Mouse (Mus musculus): ENCODE results near the gene Wdr47. TPM values are rescaled to one million over a fixed set of nuclear protein-coding genes. Genes with fewer than 3 reads are reported as not detected.
"Not testable (repeated sequence)": the region's sequence is repeated elsewhere in the genome, so short reads cannot be mapped to it uniquely, and the experiment has no call there.

The Wdr47 gene
- polyA plus RNA-seq, 1 experiment from 2014 or later: 6.4 TPM

GRCm38 (mm10) chr3:108567990-108568877 is 22.8 kb upstream of the Wdr47 start:
- H3K36me3 ChIP-seq (ENCODE audit: control insufficient read depth, insufficient read depth, low read length): no peaks in the 10 kb centered on the region
- peaks cover 4% of the 10 kb centered on the region; the same call in 1 of the 2 replicates for H3K4me1 ChIP-seq (ENCODE audit: control insufficient read depth, insufficient read depth, low read length)
- H3K4me2 ChIP-seq (ENCODE audit: low read depth, low read length): no peak overlapping the region
- no peak overlapping the region for H3K27ac ChIP-seq (ENCODE audit: low read length)
- 53% methylated on average over 15 of the region's 15 CpGs for WGBS
- H3K9ac ChIP-seq (ENCODE audit: low read depth, low read length): no peak overlapping the region
- H3K4me3 ChIP-seq (ENCODE audit: low read length): no peak overlapping the region
- no peaks in the 10 kb centered on the region for H3K27me3 ChIP-seq (replicated peaks; ENCODE audit: control insufficient read depth, insufficient read depth, low read length)
- H3K9me3 ChIP-seq (ENCODE audit: control insufficient read depth, low read length): no peaks in the 10 kb centered on the region
- no peak for ATAC-seq

DNA sequence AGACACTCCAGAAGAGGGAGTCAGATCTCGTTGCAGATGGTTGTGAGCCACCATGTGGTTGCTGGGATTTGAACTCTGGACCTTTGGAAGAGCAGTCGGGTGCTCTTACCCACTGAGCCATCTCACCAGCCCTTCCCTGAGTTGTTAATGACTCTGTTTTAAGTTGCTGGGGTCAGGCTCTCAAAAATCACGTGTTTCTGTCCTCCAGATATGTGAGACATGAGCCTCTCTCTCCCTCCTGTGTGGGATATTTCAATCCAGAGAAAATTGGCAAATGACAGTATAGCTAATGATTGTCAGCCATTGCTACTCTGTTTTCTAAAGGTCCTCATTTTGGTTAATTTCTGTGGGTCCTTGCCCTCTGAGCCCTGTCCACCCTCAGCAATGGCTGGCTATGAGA is 21.4 kb upstream of the Wdr47 start:
- H3K36me3 ChIP-seq (ENCODE audit: control insufficient read depth, insufficient read depth, low read length); H3K4me2 ChIP-seq (ENCODE audit: low read depth, low read length); H3K4me1 ChIP-seq (ENCODE audit: control insufficient read depth, insufficient read depth, low read length); H3K27me3 ChIP-seq (replicated peaks; ENCODE audit: control insufficient read depth, insufficient read depth, low read length); ATAC-seq; H3K27ac ChIP-seq (ENCODE audit: low read length); H3K4me3 ChIP-seq (ENCODE audit: low read length); H3K9ac ChIP-seq (ENCODE audit: low read depth, low read length); H3K9me3 ChIP-seq (ENCODE audit: control insufficient read depth, low read length): not testable (repeated sequence)
- WGBS: 61% methylated on average over 3 of the region's 3 CpGs

- H3K4me2 ChIP-seq (ENCODE audit: low read depth, low read length): peak overlapping the region; percentile 66; the same call in 1 of the 2 replicates
- ATAC-seq: no peak
- H3K4me3 ChIP-seq (ENCODE audit: low read length): no peak overlapping the region; the same call in 1 of the 2 replicates
Observed at GRCm38 (mm10) chr3:108570813-108571212, 20.3 kb upstream of the Wdr47 start.

GRCm38 (mm10) chr3:108571443-108572294 is 19.4 kb upstream of the Wdr47 start, which contains the start of gene Taf13:
Taf13 (plus strand) TSS chr3:108571698.
- peak within 1 kb of the TSS; percentile 29; the same call in 1 of the 2 replicates for H3K27ac ChIP-seq (ENCODE audit: low read length)
- H3K36me3 ChIP-seq (ENCODE audit: control insufficient read depth, insufficient read depth, low read length): no peaks in the 10 kb centered on the region
- H3K4me3 ChIP-seq (ENCODE audit: low read length): peak within 1 kb of the TSS; percentile 72
- H3K9ac ChIP-seq (ENCODE audit: low read depth, low read length): peak within 1 kb of the TSS; percentile 79
- peak within 1 kb of the TSS; percentile 74 for H3K4me2 ChIP-seq (ENCODE audit: low read depth, low read length)
- WGBS: under 1% methylated on average over 42 of the region's 42 CpGs
- H3K9me3 ChIP-seq (ENCODE audit: control insufficient read depth, low read length): no peaks in the 10 kb centered on the region
- H3K27me3 ChIP-seq (replicated peaks; ENCODE audit: control insufficient read depth, insufficient read depth, low read length): no peaks in the 10 kb centered on the region
- ATAC-seq: peak; percentile 98
- H3K4me1 ChIP-seq (ENCODE audit: control insufficient read depth, insufficient read depth, low read length): peaks cover 7% of the 10 kb centered on the region; the same call in 1 of the 2 replicates

More at GRCm38 (mm10) chr3:108570813-108571212, 20.3 kb upstream of the Wdr47 start:
- H3K36me3 ChIP-seq (ENCODE audit: control insufficient read depth, insufficient read depth, low read length): no peaks in the 10 kb centered on the region
- WGBS: 86% methylated on average over 14 of the region's 14 CpGs
- H3K9ac ChIP-seq (ENCODE audit: low read depth, low read length): peak overlapping the region; percentile 31; the same call in 1 of the 2 replicates
- no peaks in the 10 kb centered on the region for H3K27me3 ChIP-seq (replicated peaks; ENCODE audit: control insufficient read depth, insufficient read depth, low read length)
- H3K4me1 ChIP-seq (ENCODE audit: control insufficient read depth, insufficient read depth, low read length): peaks cover 7% of the 10 kb centered on the region; the same call in 1 of the 2 replicates
- H3K9me3 ChIP-seq (ENCODE audit: control insufficient read depth, low read length): no peaks in the 10 kb centered on the region
- H3K27ac ChIP-seq (ENCODE audit: low read length): no peak overlapping the region

DNA sequence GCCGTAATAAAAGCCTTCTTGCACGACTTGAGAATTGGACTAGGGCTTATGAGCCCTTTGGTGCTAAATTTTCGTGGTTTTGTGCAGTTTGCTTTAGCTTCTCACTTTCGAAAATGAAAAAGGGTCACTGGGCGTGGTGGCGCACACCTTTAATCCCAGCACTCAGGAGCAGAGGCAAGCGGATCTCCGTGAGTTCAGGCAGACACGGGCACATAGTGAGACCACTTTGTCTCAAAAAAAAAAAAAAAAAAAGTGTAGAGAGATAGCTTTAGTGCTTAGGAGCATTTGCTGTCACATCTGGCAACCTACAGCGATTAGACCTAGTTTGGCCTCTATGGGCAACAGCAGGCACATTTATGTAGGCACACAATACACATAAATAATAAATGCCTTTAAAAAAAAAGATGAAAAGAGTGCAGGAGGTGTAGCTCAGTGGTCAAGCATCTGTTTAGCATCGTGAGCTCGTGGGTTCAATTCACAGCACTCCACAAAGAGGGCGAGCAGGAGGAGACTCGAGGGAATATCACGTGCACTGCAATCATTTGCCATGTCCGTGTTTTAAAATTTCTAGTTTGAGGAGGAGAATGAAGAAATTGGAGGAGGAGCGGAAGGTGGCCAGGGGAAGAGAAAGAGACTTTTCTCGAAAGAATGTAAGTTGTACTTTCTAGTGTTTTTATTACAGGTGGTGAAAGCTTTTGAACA is 18.6 kb upstream of the Wdr47 start:
- ATAC-seq: no peak
- H3K27ac ChIP-seq (ENCODE audit: low read length): 0 out of 2 replicates have a peak overlapping the region, but pooled peaks have one; percentile 29
- peak overlapping the region; percentile 74 for H3K4me2 ChIP-seq (ENCODE audit: low read depth, low read length)
- no peaks in the 10 kb centered on the region for H3K36me3 ChIP-seq (ENCODE audit: control insufficient read depth, insufficient read depth, low read length)
- H3K27me3 ChIP-seq (replicated peaks; ENCODE audit: control insufficient read depth, insufficient read depth, low read length): no peaks in the 10 kb centered on the region
- H3K9ac ChIP-seq (ENCODE audit: low read depth, low read length): peak overlapping the region; percentile 79
- H3K9me3 ChIP-seq (ENCODE audit: control insufficient read depth, low read length): no peaks in the 10 kb centered on the region
- 45% methylated on average over 18 of the region's 18 CpGs for WGBS
- H3K4me3 ChIP-seq (ENCODE audit: low read length): peak overlapping the region; percentile 72
- peaks cover 7% of the 10 kb centered on the region; the same call in 1 of the 2 replicates for H3K4me1 ChIP-seq (ENCODE audit: control insufficient read depth, insufficient read depth, low read length)

DNA sequence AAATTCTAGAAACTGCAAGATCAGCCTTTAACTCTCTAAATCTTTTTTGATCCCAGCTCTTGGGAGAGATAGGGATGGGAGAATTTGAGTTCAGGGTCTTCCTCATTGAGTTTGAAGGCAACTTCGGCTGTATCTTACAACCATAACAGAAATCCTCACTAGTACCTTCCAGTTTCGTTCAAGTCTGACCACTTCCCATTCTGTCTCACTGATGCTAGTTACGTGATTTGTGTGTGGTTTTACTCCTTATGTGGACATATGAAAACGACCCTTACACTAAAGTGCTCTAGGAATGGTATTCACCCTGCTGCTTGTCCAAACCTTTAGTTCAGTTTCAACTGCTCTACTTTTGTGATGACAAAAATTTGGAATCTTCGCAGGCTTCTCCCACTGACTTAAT is 17.1 kb upstream of the Wdr47 start:
- Histone ChIP-seq H3K27me3 (replicated peaks; ENCODE audit: control insufficient read depth, insufficient read depth, low read length) (no peaks in the 10 kb centered on the region), H3K9me3 (ENCODE audit: control insufficient read depth, low read length) (no peaks in the 10 kb centered on the region), H3K27ac (ENCODE audit: low read length) (no peak overlapping the region), H3K36me3 (ENCODE audit: control insufficient read depth, insufficient read depth, low read length) (no peaks in the 10 kb centered on the region), H3K9ac (ENCODE audit: low read depth, low read length) (no peak overlapping the region), H3K4me3 (ENCODE audit: low read length) (no peak overlapping the region), H3K4me2 (ENCODE audit: low read depth, low read length) (no peak overlapping the region), H3K4me1 (ENCODE audit: control insufficient read depth, insufficient read depth, low read length) (peaks cover 7% of the 10 kb centered on the region; the same call in 1 of the 2 replicates)
- 85% methylated on average over 5 of the region's 5 CpGs for WGBS
- no peak for ATAC-seq

DNA sequence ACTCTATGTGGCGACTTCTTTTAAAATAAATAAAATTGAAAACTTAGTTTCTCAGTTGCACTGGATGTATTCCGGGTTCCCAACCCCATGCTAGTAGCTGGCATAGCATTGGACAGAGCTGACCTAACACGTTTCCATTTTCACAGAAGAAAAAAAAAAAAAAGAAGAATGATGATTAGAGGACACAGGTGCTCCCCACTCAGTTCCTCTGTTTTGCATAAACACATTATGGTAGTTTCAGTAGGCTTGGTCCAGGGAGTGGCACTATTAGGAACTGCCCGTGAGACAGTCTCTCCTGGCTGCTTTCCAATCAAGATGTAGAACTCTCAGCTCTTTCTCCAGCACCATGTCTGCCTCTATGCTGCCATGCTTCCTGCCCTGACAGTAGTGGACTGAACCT is 6.5 kb upstream of the Wdr47 start:
- H3K27ac ChIP-seq (ENCODE audit: low read length): no peak overlapping the region
- no peaks in the 10 kb centered on the region for H3K9me3 ChIP-seq (ENCODE audit: control insufficient read depth, low read length)
- H3K27me3 ChIP-seq (replicated peaks; ENCODE audit: control insufficient read depth, insufficient read depth, low read length): no peaks in the 10 kb centered on the region
- H3K4me3 ChIP-seq (ENCODE audit: low read length): no peak overlapping the region
- no peaks in the 10 kb centered on the region for H3K4me1 ChIP-seq (ENCODE audit: control insufficient read depth, insufficient read depth, low read length)
- H3K9ac ChIP-seq (ENCODE audit: low read depth, low read length): no peak overlapping the region
- H3K36me3 ChIP-seq (ENCODE audit: control insufficient read depth, insufficient read depth, low read length): no peaks in the 10 kb centered on the region
- H3K4me2 ChIP-seq (ENCODE audit: low read depth, low read length): no peak overlapping the region
- no peak for ATAC-seq
- 79% methylated on average over 4 of the region's 4 CpGs for WGBS

DNA sequence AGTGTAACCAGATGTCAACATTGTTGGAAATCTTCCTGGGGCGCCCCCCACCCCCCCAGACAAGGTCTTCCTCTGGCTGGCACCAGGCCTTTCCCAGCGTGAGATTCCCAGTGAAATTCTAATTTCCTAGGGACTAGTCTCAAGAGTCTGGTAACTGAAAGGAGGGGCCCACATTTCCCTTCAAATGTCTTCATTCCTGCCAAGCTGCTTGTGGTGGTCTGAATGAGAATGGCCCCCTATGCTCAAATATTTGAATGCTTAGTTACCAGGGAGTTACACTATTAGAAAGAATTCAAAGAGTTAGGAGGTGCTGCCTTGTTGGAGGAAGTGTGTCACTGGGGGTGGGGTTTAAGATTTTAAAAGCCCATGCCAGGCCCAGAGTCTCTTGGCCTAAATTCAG is 2.6 kb upstream of the Wdr47 start:
- ATAC-seq: no peak
- Histone ChIP-seq H3K27ac (ENCODE audit: low read length) (no peak overlapping the region), H3K4me2 (ENCODE audit: low read depth, low read length) (no peak overlapping the region), H3K27me3 (replicated peaks; ENCODE audit: control insufficient read depth, insufficient read depth, low read length) (no peaks in the 10 kb centered on the region), H3K9ac (ENCODE audit: low read depth, low read length) (no peak overlapping the region), H3K4me1 (ENCODE audit: control insufficient read depth, insufficient read depth, low read length) (0 out of 2 replicates have a peak, but pooled peaks cover 3% of the 10 kb centered on the region), H3K9me3 (ENCODE audit: control insufficient read depth, low read length) (no peaks in the 10 kb centered on the region), H3K36me3 (ENCODE audit: control insufficient read depth, insufficient read depth, low read length) (no peaks in the 10 kb centered on the region), H3K4me3 (ENCODE audit: low read length) (no peak overlapping the region)
- 37% methylated on average over 2 of the region's 2 CpGs for WGBS
